Mouse (Mus musculus) kidney, adult 9 months (tissue): Measurements from ENCODE around the gene Impdh2.
A peak's percentile ranks its signal among the peaks of the same experiment; 100 is the strongest.

Experiments used
- DNase-seq: peaks from one replicate; pipeline ENCODE4 v3.0.0; 2022

Gene Impdh2

GRCm38 (mm10) chr9:108560227-108560841 is at the start of gene Impdh2:
Impdh2 (plus strand) TSS chr9:108560286.
- DNase-seq: peak; percentile 97

- DNase-seq: peak; percentile 97
These were observed 43.5 kb upstream of the Impdh2 start, which contains the start of gene Qrich1 for GRCm38 (mm10) chr9:108516380-108517251. Qrich1 (plus strand) TSS chr9:108516806.

GRCm38 (mm10) chr9:108517253-108517930 is 42.7 kb upstream of the Impdh2 start:
- peak; percentile 80 for DNase-seq

- no peak for DNase-seq
These were observed 42.2 kb upstream of the Impdh2 start for GRCm38 (mm10) chr9:108517931-108518332.

- no peak for DNase-seq
These were observed 38.5 kb upstream of the Impdh2 start for GRCm38 (mm10) chr9:108521604-108522003.

- DNase-seq: no peak
These were observed 36.7 kb upstream of the Impdh2 start for GRCm38 (mm10) chr9:108523341-108523740.

GRCm38 (mm10) chr9:108525400-108525799 is 34.7 kb upstream of the Impdh2 start:
- DNase-seq: no peak

- DNase-seq: no peak
These were observed 29.1 kb upstream of the Impdh2 start for GRCm38 (mm10) chr9:108530954-108531353.

GRCm38 (mm10) chr9:108531496-108531895 is 28.6 kb upstream of the Impdh2 start:
- no peak for DNase-seq

GRCm38 (mm10) chr9:108540846-108541245 is 19.2 kb upstream of the Impdh2 start:
- no peak for DNase-seq

- peak; percentile 13 for DNase-seq
These were observed 14.1 kb upstream of the Impdh2 start for GRCm38 (mm10) chr9:108545986-108546385.

- DNase-seq: no peak
These were observed 13.2 kb upstream of the Impdh2 start for GRCm38 (mm10) chr9:108546875-108547274.

- DNase-seq: no peak
These were observed 917 bp upstream of the Impdh2 start for GRCm38 (mm10) chr9:108559169-108559568.

GRCm38 (mm10) chr9:108563671-108564070 is 3.6 kb downstream of the Impdh2 start:
- no peak for DNase-seq

- DNase-seq: no peak
These were observed 4.0 kb downstream of the Impdh2 start for GRCm38 (mm10) chr9:108564131-108564530.

- DNase-seq: no peak
These were observed 6.1 kb downstream of the Impdh2 start for GRCm38 (mm10) chr9:108565881-108566814.

- DNase-seq: peak; percentile 98
These were observed 7.0 kb downstream of the Impdh2 start, which contains the start of gene Ndufaf3 for GRCm38 (mm10) chr9:108566815-108567776. Ndufaf3 (minus strand) TSS chr9:108567434.

GRCm38 (mm10) chr9:108567931-108568419 is 7.9 kb downstream of the Impdh2 start:
- peak; percentile 45 for DNase-seq

GRCm38 (mm10) chr9:108568511-108568921 is 8.4 kb downstream of the Impdh2 start:
- no peak for DNase-seq

GRCm38 (mm10) chr9:108569381-108570206 is 9.5 kb downstream of the Impdh2 start, which contains the start of gene Dalrd3:
Dalrd3 (plus strand) TSS chr9:108569886.
- peak; percentile 97 for DNase-seq
